Mouse (Mus musculus) CH12.LX (cell line): ENCODE data around the gene Pdss2.

ENCODE experiments used
- CTCF ChIP-seq, 2 experiments: IDR thresholded peaks in 1 of 2; conservative IDR thresholded peaks in 1 of 2; 2 replicates each; pipeline ENCODE4 v1.5.1; 2011 to 2012; ENCODE audit warnings: low read depth in 2 of 2, low read length in 2 of 2, improper control_type of control experiment in 1 of 2, inconsistent platforms in 1 of 2, mild to moderate bottlenecking in 1 of 2, moderate library complexity in 1 of 2
- EP300 ChIP-seq: IDR thresholded peaks from 2 replicates; pipeline ENCODE4 v1.6.1; 2011; ENCODE audit warnings: low read length, improper control_type of control experiment
- NRF1 ChIP-seq: IDR thresholded peaks from 2 replicates; pipeline ENCODE4 v1.6.1; 2014; ENCODE audit warnings: low read depth, mild to moderate bottlenecking, inconsistent platforms, low read length, improper control_type of control experiment, moderate library complexity

GRCm38 (mm10) chr10:43392921-43393320, 171.6 kb downstream of the Pdss2 start:
- TF ChIP-seq CTCF (conservative IDR thresholded peaks at IDR 0.05 in 1 of 2, IDR thresholded peaks at IDR 0.05 in 1 of 2; ENCODE audit: low read depth in 2 of 2, low read length in 2 of 2) (no peak), NRF1 (no peak), EP300 (no peak)
